Mouse (Mus musculus): ENCODE measurements around the gene Kctd13.
"Not testable (repeated sequence)": the region's sequence is repeated elsewhere in the genome, so short reads cannot be mapped to it uniquely, and the experiment has no call there.

DNA sequence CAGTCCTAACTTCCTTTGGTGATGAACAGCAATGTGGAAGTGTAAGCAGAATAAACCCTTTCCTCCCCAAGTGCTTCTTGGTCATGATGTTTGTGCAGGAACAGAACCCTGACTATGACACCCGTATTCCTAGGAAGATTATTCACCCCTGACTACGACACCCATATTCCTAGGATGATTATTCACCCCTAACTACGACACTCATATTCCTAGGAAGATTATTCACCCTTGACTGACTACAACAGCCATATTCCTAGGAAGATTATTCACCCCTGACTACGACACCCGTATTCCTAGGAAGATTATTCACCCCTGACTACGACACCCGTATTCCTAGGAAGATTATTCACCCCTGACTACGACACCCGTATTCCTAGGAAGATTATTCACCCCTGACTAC lies 28.9 kb upstream of the Kctd13 start:
- not testable (repeated sequence) for TF ChIP-seq CTCF (IDR thresholded peaks at IDR 0.05; ENCODE audit: borderline replicate concordance, control insufficient read depth, extremely low read depth, insufficient read depth, low read length, poor library complexity); POLR2A (IDR thresholded peaks at IDR 0.05; ENCODE audit: control insufficient read depth, extremely low read depth, insufficient read depth, low read length, poor library complexity)

Measured in thymus, adult 2 months (tissue).